Mouse (Mus musculus): ENCODE results near the gene Sept9. TPM values are rescaled to one million over a fixed set of nuclear protein-coding genes. Genes with fewer than 3 reads are reported as not detected.

Gene Sept9
- polyA plus RNA-seq, 1 experiment = not detected

GRCm38 (mm10) chr11:117201846-117202245 lies 2.4 kb downstream of the Sept9 start:
- TF ChIP-seq POLR2A (IDR thresholded peaks at IDR 0.05; ENCODE audit: insufficient read depth, low read depth, low read length) (no peak), CTCF (IDR thresholded peaks at IDR 0.05; ENCODE audit: insufficient read depth, low read depth, low read length) (no peak)
- H3K27ac ChIP-seq (ENCODE audit: insufficient read depth, low read depth, low read length) = no peak overlapping the region
- WGBS = 90% methylated on average over 12 of the region's 12 CpGs

GRCm38 (mm10) chr11:117204606-117205005 lies 5.1 kb downstream of the Sept9 start:
- Histone ChIP-seq H3K4me3 (ENCODE audit: insufficient read depth, low read depth, low read length) (no peak overlapping the region), H3K4me1 (ENCODE audit: control insufficient read depth, insufficient read depth, low read length) (peaks cover 11% of the 10 kb centered on the region; the same call in 1 of the 2 replicates), H3K27ac (ENCODE audit: insufficient read depth, low read depth, low read length) (no peak overlapping the region)
- TF ChIP-seq POLR2A (IDR thresholded peaks at IDR 0.05; ENCODE audit: insufficient read depth, low read depth, low read length) = no peak
- no peak for TF ChIP-seq CTCF (IDR thresholded peaks at IDR 0.05; ENCODE audit: insufficient read depth, low read depth, low read length)
- WGBS = 88% methylated on average over 8 of the region's 8 CpGs

More at GRCm38 (mm10) chr11:117201846-117202245, 2.4 kb downstream of the Sept9 start:
- Histone ChIP-seq H3K4me1 (ENCODE audit: control insufficient read depth, insufficient read depth, low read length) (peaks cover 11% of the 10 kb centered on the region; the same call in 1 of the 2 replicates), H3K4me3 (ENCODE audit: insufficient read depth, low read depth, low read length) (no peak overlapping the region)

- TF ChIP-seq POLR2A (IDR thresholded peaks at IDR 0.05; ENCODE audit: insufficient read depth, low read depth, low read length) (no peak), CTCF (IDR thresholded peaks at IDR 0.05; ENCODE audit: insufficient read depth, low read depth, low read length) (no peak)
- 80% methylated on average over 6 of the region's 6 CpGs for WGBS
- no peak overlapping the region for H3K4me3 ChIP-seq (ENCODE audit: insufficient read depth, low read depth, low read length)
- no peak overlapping the region for H3K27ac ChIP-seq (ENCODE audit: insufficient read depth, low read depth, low read length)
- H3K4me1 ChIP-seq (ENCODE audit: control insufficient read depth, insufficient read depth, low read length) = peaks cover 7% of the 10 kb centered on the region; the same call in 1 of the 2 replicates
These were observed 5.6 kb downstream of the Sept9 start for GRCm38 (mm10) chr11:117205042-117205441.

- TF ChIP-seq POLR2A (IDR thresholded peaks at IDR 0.05; ENCODE audit: insufficient read depth, low read depth, low read length) (no peak), CTCF (IDR thresholded peaks at IDR 0.05; ENCODE audit: insufficient read depth, low read depth, low read length) (no peak)
- Histone ChIP-seq H3K4me1 (ENCODE audit: control insufficient read depth, insufficient read depth, low read length) (peaks cover 7% of the 10 kb centered on the region; the same call in 1 of the 2 replicates), H3K27ac (ENCODE audit: insufficient read depth, low read depth, low read length) (no peak overlapping the region), H3K4me3 (ENCODE audit: insufficient read depth, low read depth, low read length) (no peak overlapping the region)
- 92% methylated on average over 9 of the region's 9 CpGs for WGBS
These were observed 6.0 kb downstream of the Sept9 start for GRCm38 (mm10) chr11:117205447-117205846.

GRCm38 (mm10) chr11:117207436-117207835 lies 8.0 kb downstream of the Sept9 start:
- peaks cover 7% of the 10 kb centered on the region; the same call in 1 of the 2 replicates for H3K4me1 ChIP-seq (ENCODE audit: control insufficient read depth, insufficient read depth, low read length)
- TF ChIP-seq POLR2A (IDR thresholded peaks at IDR 0.05; ENCODE audit: insufficient read depth, low read depth, low read length) (no peak), CTCF (IDR thresholded peaks at IDR 0.05; ENCODE audit: insufficient read depth, low read depth, low read length) (no peak)
- 87% methylated on average over 5 of the region's 5 CpGs for WGBS
- H3K27ac ChIP-seq (ENCODE audit: insufficient read depth, low read depth, low read length) = no peak overlapping the region
- no peak overlapping the region for H3K4me3 ChIP-seq (ENCODE audit: insufficient read depth, low read depth, low read length)

- WGBS = 47% methylated on average over 8 of the region's 8 CpGs
- Histone ChIP-seq H3K4me1 (ENCODE audit: control insufficient read depth, insufficient read depth, low read length) (peaks cover 7% of the 10 kb centered on the region; the same call in 1 of the 2 replicates), H3K27ac (ENCODE audit: insufficient read depth, low read depth, low read length) (no peak overlapping the region), H3K4me3 (ENCODE audit: insufficient read depth, low read depth, low read length) (no peak overlapping the region)
- TF ChIP-seq CTCF (IDR thresholded peaks at IDR 0.05; ENCODE audit: insufficient read depth, low read depth, low read length) (no peak), POLR2A (IDR thresholded peaks at IDR 0.05; ENCODE audit: insufficient read depth, low read depth, low read length) (no peak)
These were observed 8.8 kb downstream of the Sept9 start for GRCm38 (mm10) chr11:117208151-117208673.

GRCm38 (mm10) chr11:117216713-117217112 lies 17.3 kb downstream of the Sept9 start:
- peaks cover 10% of the 10 kb centered on the region for H3K4me1 ChIP-seq (ENCODE audit: control insufficient read depth, insufficient read depth, low read length)
- H3K4me3 ChIP-seq (ENCODE audit: insufficient read depth, low read depth, low read length) = no peak overlapping the region
- no peak for TF ChIP-seq POLR2A (IDR thresholded peaks at IDR 0.05; ENCODE audit: insufficient read depth, low read depth, low read length)
- no peak for TF ChIP-seq CTCF (IDR thresholded peaks at IDR 0.05; ENCODE audit: insufficient read depth, low read depth, low read length)
- 66% methylated on average over 2 of the region's 2 CpGs for WGBS
- no peak overlapping the region for H3K27ac ChIP-seq (ENCODE audit: insufficient read depth, low read depth, low read length)

GRCm38 (mm10) chr11:117218070-117218469 lies 18.6 kb downstream of the Sept9 start:
- Histone ChIP-seq H3K4me3 (ENCODE audit: insufficient read depth, low read depth, low read length) (no peak overlapping the region), H3K4me1 (ENCODE audit: control insufficient read depth, insufficient read depth, low read length) (peaks cover 10% of the 10 kb centered on the region), H3K27ac (ENCODE audit: insufficient read depth, low read depth, low read length) (no peak overlapping the region)
- no peak for TF ChIP-seq POLR2A (IDR thresholded peaks at IDR 0.05; ENCODE audit: insufficient read depth, low read depth, low read length)
- no peak for TF ChIP-seq CTCF (IDR thresholded peaks at IDR 0.05; ENCODE audit: insufficient read depth, low read depth, low read length)
- WGBS = 94% methylated on average over 6 of the region's 6 CpGs

GRCm38 (mm10) chr11:117218498-117218897 lies 19.0 kb downstream of the Sept9 start:
- WGBS = 91% methylated on average over 6 of the region's 6 CpGs
- peaks cover 10% of the 10 kb centered on the region for H3K4me1 ChIP-seq (ENCODE audit: control insufficient read depth, insufficient read depth, low read length)
- no peak overlapping the region for H3K27ac ChIP-seq (ENCODE audit: insufficient read depth, low read depth, low read length)
- H3K4me3 ChIP-seq (ENCODE audit: insufficient read depth, low read depth, low read length) = no peak overlapping the region
- TF ChIP-seq POLR2A (IDR thresholded peaks at IDR 0.05; ENCODE audit: insufficient read depth, low read depth, low read length) (no peak), CTCF (IDR thresholded peaks at IDR 0.05; ENCODE audit: insufficient read depth, low read depth, low read length) (no peak)
